Mouse (Mus musculus) layer of hippocampus, adult 8-10 months (tissue): ENCODE results near the gene Otor. TPM values are rescaled to one million over a fixed set of nuclear protein-coding genes. Genes with fewer than 3 reads are reported as not detected.

Experiments
- DNase-seq, 2 experiments: peaks; one replicate each; pipeline ENCODE4 v3.0.0; 2022; ENCODE audit warnings: low spot score in 2 of 2
- total RNA-seq, 4 experiments: library from RNA; stranded (reverse); gene quantifications; 2 replicates each; pipeline ENCODE4 v1.2.4; 2022

The Otor gene
- total RNA-seq = not detected

GRCm38 (mm10) chr2:143078198-143078851 lies at the start of gene Otor:
Otor (plus strand) TSS chr2:143078473.
- DNase-seq = no peak

DNA sequence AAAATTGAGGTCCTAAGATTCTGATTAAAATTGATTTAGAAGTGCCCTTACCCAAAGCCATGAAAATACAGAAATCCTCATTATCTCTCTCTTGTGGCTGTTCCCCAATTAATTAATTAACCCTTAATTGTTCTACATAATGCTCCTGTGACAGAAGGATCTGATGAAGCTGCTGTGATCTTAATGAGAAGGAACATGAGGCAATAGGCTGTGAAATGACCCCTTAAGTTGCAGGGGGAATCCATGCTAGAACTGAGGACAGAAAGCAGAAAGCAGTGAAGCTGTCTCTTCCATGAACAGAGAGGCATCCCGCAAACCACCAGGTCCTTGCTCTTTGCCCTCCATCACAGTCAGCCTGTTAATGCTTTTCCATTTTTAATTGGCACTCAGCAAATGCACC lies 47.0 kb upstream of the Otor start:
- DNase-seq = no peak

DNA sequence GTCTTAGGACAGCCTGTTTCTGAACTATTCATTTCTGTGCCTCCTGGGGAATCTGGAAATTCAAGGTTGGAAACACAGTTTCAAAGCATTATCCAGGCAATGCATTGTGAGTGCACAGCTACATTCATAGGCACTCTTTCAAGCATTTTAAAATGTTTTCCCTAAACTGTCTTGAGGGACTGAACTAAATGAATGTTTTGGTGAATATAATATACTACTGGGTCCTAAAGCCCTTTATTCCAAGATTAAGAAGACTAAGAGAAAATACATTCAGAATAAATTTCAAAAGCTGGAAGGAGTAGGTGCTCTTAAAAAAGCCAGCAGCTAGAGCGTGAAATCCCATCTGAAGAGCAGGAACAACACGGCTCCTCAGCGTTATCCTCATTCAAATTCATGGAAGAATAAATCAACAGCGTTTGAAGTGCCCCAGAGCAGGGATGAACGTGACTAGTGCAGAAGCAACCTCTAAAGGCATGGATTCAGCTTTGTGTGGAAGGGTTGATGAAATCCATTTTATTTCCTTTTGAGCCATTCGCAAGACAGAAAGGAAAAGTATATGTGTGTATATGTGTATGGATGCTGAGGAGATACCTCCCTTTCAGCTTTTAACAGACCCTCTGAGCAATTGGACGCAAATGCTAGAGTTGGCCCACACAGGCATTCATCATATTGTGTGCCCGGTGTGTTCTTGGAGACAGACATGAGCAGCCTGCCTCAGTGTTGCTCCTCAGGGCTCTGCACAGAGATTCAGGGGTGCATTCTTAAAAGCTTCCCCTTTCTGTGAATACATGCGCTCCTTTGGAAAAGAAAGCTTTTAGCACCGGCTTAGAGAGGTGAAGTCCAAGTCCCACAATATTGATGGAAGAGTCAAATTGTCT lies 45.7 kb upstream of the Otor start:
- DNase-seq = peak in 1 of 2 experiments; percentile 6

DNA sequence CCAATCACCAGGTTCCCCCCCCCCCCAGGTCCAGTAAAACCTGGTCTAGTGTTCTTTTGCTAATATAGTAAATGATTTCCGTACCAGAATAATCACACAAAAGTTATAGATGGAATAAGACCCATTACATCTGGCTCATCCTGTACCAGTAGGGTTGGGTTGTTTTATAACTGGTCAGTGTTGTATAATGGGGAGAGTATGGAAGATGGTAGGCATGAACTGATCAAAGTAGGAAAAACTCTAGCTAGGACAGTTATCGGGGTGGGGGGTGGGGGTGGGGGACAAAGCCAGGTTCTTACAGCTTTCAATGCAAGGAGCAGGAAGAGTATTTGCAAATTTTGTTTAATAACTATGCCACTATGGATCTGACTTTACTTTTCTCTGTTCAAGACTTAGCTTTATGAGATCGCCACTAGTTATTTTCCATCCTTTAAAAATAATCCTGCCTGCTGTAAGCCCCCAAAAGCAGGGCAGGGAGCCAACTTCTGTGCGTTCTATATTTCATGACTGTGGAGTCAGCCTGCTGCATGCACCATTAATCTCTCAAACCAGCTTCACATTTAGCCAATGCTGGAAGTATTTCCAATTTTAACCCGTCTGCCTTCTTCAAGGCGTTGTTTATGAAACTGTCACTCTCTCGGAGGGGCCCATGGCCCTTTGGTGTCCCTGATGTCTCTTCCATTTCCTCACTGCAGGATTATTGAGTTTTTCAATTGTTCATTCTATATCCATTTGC lies 43.8 kb upstream of the Otor start:
- DNase-seq = peak in 1 of 2 experiments; percentile 6

GRCm38 (mm10) chr2:143035086-143035593 lies 43.1 kb upstream of the Otor start:
- DNase-seq = peak in 1 of 2 experiments; percentile 5

GRCm38 (mm10) chr2:143041596-143041995 lies 36.7 kb upstream of the Otor start:
- no peak for DNase-seq

DNA sequence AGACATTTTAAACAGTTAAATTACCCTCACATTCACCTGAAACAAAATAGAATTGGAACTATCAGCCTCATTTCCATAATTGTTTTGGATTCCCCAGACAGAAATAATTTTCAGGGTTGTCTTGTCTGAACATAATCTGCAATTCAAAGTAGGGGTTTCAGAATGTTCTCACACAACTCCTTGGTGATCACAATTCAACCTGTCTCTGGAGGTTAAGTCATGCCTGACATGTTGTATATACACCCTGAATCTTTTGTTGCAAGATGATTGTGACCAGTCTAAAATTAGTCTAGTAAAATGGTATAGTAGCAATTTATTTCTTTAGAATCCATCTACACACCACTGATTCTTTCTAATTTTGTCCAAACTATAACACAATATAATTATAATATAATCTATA lies 23.0 kb upstream of the Otor start:
- DNase-seq = no peak

- peak; percentile 11 to 37 for DNase-seq
These were observed 21.5 kb upstream of the Otor start for GRCm38 (mm10) chr2:143056736-143057135.

GRCm38 (mm10) chr2:143062432-143062811 lies 15.9 kb upstream of the Otor start:
- DNase-seq = no peak

DNA sequence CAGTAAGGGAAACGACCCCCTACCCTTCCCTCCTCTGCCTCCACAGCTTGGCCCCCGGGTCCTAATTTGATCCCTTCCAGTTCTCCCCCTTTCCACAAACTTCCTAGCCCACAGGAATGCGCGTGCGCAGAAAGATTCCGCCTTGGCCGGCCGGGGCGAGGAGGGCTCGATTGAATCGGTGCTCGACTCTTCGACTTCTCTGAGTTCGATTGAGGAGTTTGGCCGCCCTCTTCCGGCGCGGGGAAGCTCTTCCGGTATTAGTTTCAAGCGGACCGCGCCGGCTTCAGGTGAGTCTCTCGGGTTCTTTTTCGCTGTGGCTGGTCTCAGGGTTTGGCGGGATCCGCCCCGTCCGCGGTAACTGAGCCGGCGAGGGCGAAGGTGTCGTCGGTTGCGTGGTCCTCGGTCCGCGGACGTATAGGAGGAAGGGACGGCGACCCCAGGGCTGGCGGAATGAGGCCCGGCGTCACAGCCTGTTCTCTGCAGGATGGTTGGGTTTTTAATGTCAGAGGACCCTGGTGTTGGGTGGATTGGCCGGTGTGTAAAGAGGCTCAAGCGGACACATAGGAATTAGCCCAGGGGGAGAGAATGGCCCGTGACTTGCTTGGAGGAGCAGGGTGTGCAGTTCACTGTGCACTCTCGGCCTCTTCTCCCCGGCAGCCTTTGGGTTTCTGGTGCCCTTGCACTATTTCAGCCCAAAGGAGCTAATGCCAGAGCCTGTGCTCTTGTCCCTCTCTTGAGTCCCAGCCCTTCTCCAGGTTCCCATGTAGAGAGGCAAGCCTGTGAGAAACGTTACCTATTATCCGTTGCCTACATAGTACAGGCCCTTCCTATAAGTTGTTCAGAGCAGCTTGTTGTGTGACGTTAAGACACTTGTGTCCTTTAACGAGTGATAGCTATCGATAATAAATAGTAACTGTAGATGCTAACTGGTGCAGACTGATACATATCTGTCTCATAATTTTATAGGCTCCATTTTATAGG lies 15.2 kb upstream of the Otor start, which contains the start of gene Snrpb2:
Gene Snrpb2 (plus strand): TSS at position 228 of the 981 bp plus-strand sequence.
- DNase-seq = peak; percentile 71 to 83

DNA sequence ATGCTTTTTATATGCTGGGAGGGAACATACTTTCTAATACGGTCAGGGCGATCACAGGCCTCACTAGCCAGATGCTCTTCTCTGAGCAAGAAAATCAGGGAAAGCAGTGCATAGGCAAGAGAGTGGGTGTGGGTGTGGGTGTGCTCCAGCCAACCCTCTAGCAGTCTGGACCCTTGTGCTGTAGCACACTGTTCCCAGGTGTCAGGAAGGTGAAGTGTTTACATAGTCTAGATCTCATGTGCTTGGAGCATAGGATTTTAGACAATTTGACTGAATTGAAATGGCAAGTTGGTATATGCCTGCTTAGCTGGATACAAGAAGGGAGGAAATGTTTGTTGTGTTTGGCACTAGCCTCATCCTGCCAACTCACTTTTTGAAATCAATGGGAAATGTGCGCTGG lies 12.4 kb upstream of the Otor start:
- no peak for DNase-seq

GRCm38 (mm10) chr2:143081693-143082092 lies 3.4 kb downstream of the Otor start:
- no peak for DNase-seq

GRCm38 (mm10) chr2:143084852-143085397 lies 6.7 kb downstream of the Otor start:
- DNase-seq = no peak

DNA sequence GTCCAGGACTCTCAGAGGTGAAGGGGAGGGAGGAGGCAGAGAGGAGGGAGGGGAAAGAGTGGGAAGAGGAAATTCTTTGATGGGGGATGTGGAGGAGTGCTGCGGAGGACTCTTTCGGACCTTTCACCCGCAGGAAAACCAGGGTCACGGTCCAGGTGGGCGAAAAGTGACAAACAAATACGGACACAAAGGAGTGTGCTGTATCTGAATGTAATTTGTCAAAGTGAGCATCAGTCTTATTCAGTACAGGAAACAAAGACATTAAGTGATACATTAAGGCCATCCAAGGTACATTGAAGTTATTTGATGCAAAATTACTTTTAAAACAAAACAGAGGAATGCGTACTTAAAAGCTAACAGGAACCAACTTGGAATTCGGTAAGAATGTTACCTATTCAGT lies 11.6 kb downstream of the Otor start:
- no peak for DNase-seq

DNA sequence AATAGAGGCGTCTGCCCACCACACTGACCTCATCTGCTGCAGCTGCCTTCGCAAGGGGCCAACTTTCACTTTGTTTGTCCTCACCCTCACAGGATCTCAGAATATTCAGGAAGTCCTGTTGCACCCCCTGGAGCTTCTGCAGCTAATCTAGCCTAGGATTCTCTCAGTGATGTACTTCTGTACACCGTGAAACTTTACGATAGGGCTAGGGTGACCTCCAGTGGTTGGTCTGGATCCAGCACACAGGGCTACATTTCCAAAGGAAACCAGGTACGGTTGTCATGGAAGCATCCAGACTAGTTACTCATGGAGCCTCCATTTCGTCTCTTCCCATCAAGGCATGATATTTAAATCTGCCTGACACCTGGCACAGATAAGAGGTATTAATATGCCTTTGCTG lies 15.5 kb downstream of the Otor start:
- peak; percentile 76 to 83 for DNase-seq

DNA sequence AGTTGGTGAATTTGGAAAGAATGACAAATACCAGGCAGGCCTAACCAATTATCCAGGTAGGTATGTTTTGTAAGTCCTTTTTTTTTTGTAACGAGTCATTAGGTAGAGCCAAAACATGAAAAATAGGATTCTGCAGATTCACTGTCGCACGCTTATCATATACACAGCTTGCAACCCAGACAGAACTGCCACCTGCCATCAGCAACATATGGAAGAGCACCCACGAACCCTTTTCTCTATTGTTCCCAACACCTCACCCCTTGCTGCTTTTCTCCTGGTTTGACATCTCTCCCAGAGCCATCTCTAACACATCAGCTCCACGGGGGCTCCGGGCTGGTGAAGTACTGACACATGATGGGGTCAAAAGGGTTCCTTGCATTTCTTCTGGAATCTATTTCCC lies 16.5 kb downstream of the Otor start:
- DNase-seq = no peak

DNA sequence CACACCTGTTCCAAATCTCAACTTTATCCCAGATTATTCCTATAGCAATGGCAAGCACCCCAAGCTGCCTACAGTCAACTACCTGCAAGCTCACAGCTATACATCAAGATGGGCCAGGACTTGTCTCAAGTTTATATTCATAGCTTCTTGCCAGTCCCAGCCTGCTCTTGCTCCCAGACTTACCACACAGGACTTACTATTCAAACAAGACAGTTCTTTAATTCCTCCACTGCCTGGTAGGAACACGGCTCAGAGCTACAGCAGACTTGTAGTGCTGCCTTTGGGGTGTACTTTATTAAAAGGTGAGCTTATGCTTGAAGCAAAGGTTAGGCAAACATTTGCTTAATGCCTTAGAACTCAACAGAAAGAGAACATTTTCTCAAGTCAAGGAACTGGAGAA lies 18.9 kb downstream of the Otor start:
- no peak for DNase-seq

- DNase-seq = peak in 1 of 2 experiments; percentile 5
These were observed 35.6 kb downstream of the Otor start for GRCm38 (mm10) chr2:143113859-143114258.

DNA sequence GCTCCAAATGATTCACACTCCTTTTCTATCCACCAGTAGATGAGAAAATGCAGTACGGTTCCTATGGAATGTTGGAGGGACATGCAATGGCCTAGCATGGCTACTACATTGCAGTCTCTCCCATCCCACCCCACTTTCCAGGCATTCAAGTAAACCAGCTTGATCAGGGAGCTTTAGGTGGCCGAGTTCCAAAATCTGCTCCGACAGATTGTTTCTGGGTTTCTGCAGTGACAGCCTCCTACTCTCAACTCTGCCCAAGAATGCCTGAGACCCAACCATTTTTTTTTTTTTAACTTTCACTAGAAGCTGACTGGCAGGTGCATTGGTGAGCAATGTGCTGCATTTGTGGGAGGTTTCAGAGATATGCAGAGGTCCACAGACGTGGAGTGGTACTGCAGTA lies 36.4 kb downstream of the Otor start:
- peak; percentile 46 to 68 for DNase-seq

DNA sequence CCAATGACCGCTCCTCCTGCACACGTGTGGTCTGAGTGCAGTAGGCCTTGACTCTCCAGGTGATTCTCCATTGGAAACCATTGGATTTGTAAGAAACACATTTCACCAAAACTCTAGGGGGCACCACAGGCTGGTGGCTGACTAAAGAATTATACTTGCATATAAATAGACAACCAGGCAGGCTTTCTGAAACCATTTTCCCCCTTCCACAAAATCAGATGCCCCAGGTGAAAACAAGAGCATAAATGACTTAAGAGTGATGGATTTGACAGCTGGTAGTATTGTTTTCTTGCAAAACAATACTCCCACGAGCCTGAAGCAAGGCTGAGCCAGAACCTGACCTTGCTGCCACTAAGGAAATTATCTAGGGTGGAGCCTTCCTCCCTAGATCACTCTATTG lies 39.2 kb downstream of the Otor start:
- DNase-seq = peak in 1 of 2 experiments; percentile 26
